Comparison of ENCODE assay signal across 9 mouse cellular contexts in the genomic region with DNA sequence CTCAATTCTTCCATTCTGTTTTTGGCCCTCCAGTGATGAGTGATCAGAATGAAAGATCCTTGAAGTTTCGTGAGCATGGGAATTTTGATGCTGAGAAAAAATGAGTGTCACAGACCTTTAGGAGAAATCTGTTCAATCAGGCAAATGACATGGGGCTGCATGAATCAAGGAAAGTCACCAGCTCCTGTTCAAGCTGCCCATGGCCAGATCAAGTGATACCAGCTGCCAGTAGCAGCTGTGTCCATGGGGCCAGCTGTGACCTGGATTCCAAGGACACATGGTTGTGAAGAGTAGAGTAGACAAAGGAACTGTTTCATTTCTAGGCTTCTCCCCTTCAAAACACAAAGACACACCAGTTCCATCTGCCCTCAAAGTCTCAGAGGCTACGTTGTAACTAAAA.
A peak's percentile ranks its signal among the peaks of the same experiment; 100 is the strongest.
DNase-seq lines count a peak whose midpoint lies in the region; ATAC-seq and TF ChIP-seq lines count a peak whose summit lies in the region.
"Had no signal": no experiment of that assay in that cellular context is flagged by ENCODE, and none has a peak within 500 bp of the region (broad histone marks: within the 10 kb centered on the region; RNA-seq: fewer than 3 reads in every experiment).

No protein-coding gene starts in this region.

- 51% methylated on average over 2 of the region's 2 CpGs for WGBS in lung, embryonic 14.5 days

- H3K4me2 ChIP-seq in lung, embryonic 14.5 days: no peak overlapping the region
- H3K4me2 ChIP-seq: hindbrain, embryonic 15.5 days had no signal

- H3K9ac ChIP-seq in lung, embryonic 14.5 days: no peak overlapping the region
- H3K9ac ChIP-seq: hindbrain, embryonic 15.5 days had no signal

- peak overlapping the region; percentile 63; the same call in 1 of the 2 replicates for H3K27ac ChIP-seq in lung, embryonic 14.5 days (ENCODE audit: low read depth)
- H3K27ac ChIP-seq: hindbrain, embryonic 15.5 days had no signal

- H3K27me3 ChIP-seq in lung, embryonic 14.5 days (ENCODE audit: insufficient read depth, low read length): no peaks in the 10 kb centered on the region
- H3K27me3 ChIP-seq: hindbrain, embryonic 15.5 days had no signal

- H3K36me3 ChIP-seq in lung, embryonic 14.5 days (ENCODE audit: insufficient read depth): no peaks in the 10 kb centered on the region
- H3K36me3 ChIP-seq: hindbrain, embryonic 15.5 days had no signal

- no peak overlapping the region for H3K4me3 ChIP-seq in lung, embryonic 14.5 days (ENCODE audit: low read depth, low read length)
- H3K4me3 ChIP-seq: hindbrain, embryonic 15.5 days had no signal

- no peak for DNase-seq in frontal cortex, postnatal 14 days (ENCODE audit: low spot score in 2 of 2)
- DNase-seq in lung, embryonic 14.5 days: no peak
- DNase-seq in lung, postnatal 14 days: no peak
- peak; percentile 37 for DNase-seq in kidney, adult 18-20 months
- peak; percentile 97 for DNase-seq in retina, postnatal 1 day
- DNase-seq in urinary bladder, postnatal 10 days (ENCODE audit: low spot score): no peak
- DNase-seq in frontal cortex, postnatal 25 days (ENCODE audit: low spot score in 2 of 2): no peak

- no peaks in the 10 kb centered on the region for H3K9me3 ChIP-seq in lung, embryonic 14.5 days (ENCODE audit: low read depth, low read length)
- H3K9me3 ChIP-seq: hindbrain, embryonic 15.5 days had no signal

- no peak for TF ChIP-seq CTCF in lung, embryonic 14.5 days (IDR thresholded peaks at IDR 0.05; ENCODE audit: low read depth)

- H3K4me1 ChIP-seq in lung, embryonic 14.5 days (ENCODE audit: insufficient read depth): peaks cover 4% of the 10 kb centered on the region; the same call in 1 of the 2 replicates
- H3K4me1 ChIP-seq: hindbrain, embryonic 15.5 days had no signal

- ATAC-seq in frontal cortex, adult (ENCODE audit: low TSS enrichment): 0 out of 2 replicates have a peak, but pooled peaks have one; percentile 20
- peak; percentile 41; the same call in 1 of the 2 replicates for ATAC-seq in lung, embryonic 14.5 days (ENCODE audit: insufficient read depth)

Comparison
In these comparisons a context has a peak if more than half of its experiments do, and no peak if none do; other contexts are left out.
1. DNase-seq: peak in kidney, adult 18-20 months (single experiment) and retina, postnatal 1 day (single experiment); none in frontal cortex, postnatal 14 days (0 of 2), lung, embryonic 14.5 days (single experiment), lung, postnatal 14 days (single experiment), urinary bladder, postnatal 10 days (single experiment) and frontal cortex, postnatal 25 days (0 of 2).